Mouse (Mus musculus) stomach, embryonic 15.5 days (tissue): Measurements from ENCODE around the gene Pcdh19. TPM values are rescaled to one million over a fixed set of nuclear protein-coding genes. Genes with fewer than 3 reads are reported as not detected.
"Not testable (repeated sequence)": the region's sequence is repeated elsewhere in the genome, so short reads cannot be mapped to it uniquely, and the experiment has no call there.

ENCODE experiments used
- ATAC-seq: fragments of 200-750 bp; cut with Nextera tagmentation; 2 replicates; pipeline ENCODE4 v1.8.0; 2017; ENCODE audit warnings: low read depth, moderate number of reproducible peaks, moderate TSS enrichment; ENCODE audit not compliant: insufficient read depth, low FRiP score
- H3K27ac ChIP-seq: fragments of 300-500 bp; sonication (generic); 2 replicates; pipeline ENCODE4 v1.5.1; 2015; ENCODE audit warnings: mild to moderate bottlenecking, inconsistent platforms
- H3K27me3 ChIP-seq: fragments of 300-500 bp; sonication (generic); replicated peaks from 2 replicates; pipeline ENCODE4 v1.6.1; 2015; ENCODE audit warnings: inconsistent platforms
- H3K36me3 ChIP-seq: fragments of 300-500 bp; sonication (generic); 2 replicates; pipeline ENCODE4 v1.6.1; 2015; ENCODE audit warnings: inconsistent platforms
- H3K4me1 ChIP-seq: fragments of 300-500 bp; sonication (generic); 2 replicates; pipeline ENCODE4 v1.6.1; 2015; ENCODE audit warnings: inconsistent platforms
- H3K4me2 ChIP-seq: fragments of 300-500 bp; sonication (generic); 2 replicates; pipeline ENCODE4 v1.6.1; 2015; ENCODE audit warnings: mild to moderate bottlenecking, inconsistent platforms
- H3K4me3 ChIP-seq: fragments of 300-500 bp; sonication (generic); replicated peaks from 2 replicates; pipeline ENCODE4 v1.5.1; 2015; ENCODE audit warnings: inconsistent platforms
- H3K9ac ChIP-seq: fragments of 300-500 bp; sonication (generic); 2 replicates; pipeline ENCODE4 v1.6.1; 2015; ENCODE audit warnings: inconsistent platforms
- H3K9me3 ChIP-seq: fragments of 300-500 bp; sonication (generic); 2 replicates; pipeline ENCODE4 v1.6.1; 2016; ENCODE audit warnings: inconsistent platforms
- WGBS: fragments of 180-500 bp; shearing (Covaris S2); methylation state at CpG from one replicate; pipeline ENCODE4 v1.1.7; 2015; 5-methylcytosine and 5-hydroxymethylcytosine counted together
- polyA plus RNA-seq: library from polyadenylated mRNA; unstranded; fragments of >200 nt; fragmentation: Nextera tagmentation; extraction: Ambion mirVana; gene quantifications from 2 replicates; pipeline ENCODE4 v1.2.1, GENCODE M21; 2015

Pcdh19 gene
- 3.4 and 3.7 TPM in 2 replicates for polyA plus RNA-seq

DNA sequence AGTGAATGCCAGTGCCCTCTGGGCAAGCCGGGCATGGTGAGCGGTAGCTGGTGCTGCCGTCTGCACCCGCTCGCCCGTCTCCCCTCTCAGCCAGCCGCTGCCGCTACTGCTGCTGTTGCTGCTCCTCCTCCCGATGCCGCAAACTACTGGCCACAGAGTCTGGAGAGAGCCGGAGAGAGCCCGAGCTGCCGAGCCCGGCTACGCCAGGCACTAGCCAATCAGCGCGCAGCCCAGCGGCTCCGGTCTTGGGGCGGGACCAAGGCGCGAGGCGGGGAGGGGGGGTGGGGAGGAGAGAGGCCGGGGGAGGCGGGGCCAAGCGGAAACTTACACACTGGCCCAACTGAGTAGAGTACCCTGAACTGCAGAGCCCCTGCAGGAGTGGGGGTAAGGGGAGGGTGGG is at the start of gene Pcdh19:
Gene Pcdh19, minus strand, starts transcription at position 148 of the 400 bp plus-strand sequence.
- Histone ChIP-seq H3K27ac (peak within 1 kb of the TSS; percentile 75), H3K9ac (no peak within 1 kb of the TSS), H3K27me3 (0 out of 2 replicates have a peak, but pooled peaks cover 3% of the 10 kb centered on the region)

DNA sequence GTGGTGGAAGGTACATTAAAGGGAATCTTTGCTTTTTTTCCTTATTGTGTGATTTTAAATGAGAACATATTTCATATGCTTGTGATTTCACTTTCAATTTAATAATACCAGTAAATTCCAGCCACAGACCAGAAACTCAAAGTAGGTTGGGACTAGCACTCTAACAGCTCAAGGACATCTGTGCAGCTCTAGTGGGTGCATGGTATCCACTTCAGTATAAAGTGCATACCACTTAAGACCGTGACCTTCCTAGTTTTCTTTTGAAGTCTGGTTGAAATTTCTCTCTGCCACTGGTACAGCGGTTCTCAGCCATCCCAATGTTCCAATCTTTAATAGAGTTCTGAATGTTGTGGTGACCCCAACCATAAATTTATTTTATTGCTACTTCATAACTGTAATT is 47.1 kb upstream of the Pcdh19 start:
- Histone ChIP-seq H3K27me3 (no peaks in the 10 kb centered on the region), H3K4me1 (no peaks in the 10 kb centered on the region), H3K36me3 (no peaks in the 10 kb centered on the region), H3K4me2 (no peak overlapping the region), H3K9me3 (no peaks in the 10 kb centered on the region), H3K9ac (no peak overlapping the region), H3K27ac (no peak overlapping the region), H3K4me3 (no peak overlapping the region)
- 73% methylated on average over 2 of the region's 2 CpGs for WGBS
- no peak for ATAC-seq

More for the DNA sequence above, at the start of gene Pcdh19:
- WGBS = 12% methylated on average over 17 of the region's 26 CpGs
- peak; percentile 94 for ATAC-seq
- Histone ChIP-seq H3K4me2 (peak within 1 kb of the TSS; percentile 74), H3K4me1 (0 out of 2 replicates have a peak, but pooled peaks cover 3% of the 10 kb centered on the region), H3K4me3 (peak within 1 kb of the TSS; percentile 52), H3K9me3 (no peaks in the 10 kb centered on the region), H3K36me3 (no peaks in the 10 kb centered on the region)

DNA sequence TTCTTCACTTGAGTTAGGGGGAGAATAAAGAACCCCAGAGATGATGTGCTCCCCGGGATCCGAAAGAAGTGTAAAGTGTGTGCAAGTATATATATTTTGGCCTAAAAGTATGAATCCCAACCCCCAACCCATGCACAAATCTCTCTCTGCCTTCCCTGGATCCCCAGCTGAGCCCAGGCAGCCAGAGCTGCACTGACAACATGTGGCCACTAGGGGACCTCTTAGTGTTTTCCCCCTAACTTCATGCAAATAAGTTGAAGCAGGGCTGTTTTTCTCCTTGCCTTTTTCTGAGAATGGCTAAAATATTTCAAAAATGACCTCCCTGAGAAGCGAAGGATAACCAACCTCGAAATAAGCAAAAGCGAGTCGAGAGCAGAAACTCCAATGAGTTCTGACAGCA is 46.2 kb upstream of the Pcdh19 start:
- Histone ChIP-seq H3K4me3 (no peak overlapping the region), H3K4me1 (no peaks in the 10 kb centered on the region), H3K27ac (no peak overlapping the region), H3K4me2 (no peak overlapping the region), H3K9me3 (no peaks in the 10 kb centered on the region), H3K36me3 (no peaks in the 10 kb centered on the region), H3K27me3 (no peaks in the 10 kb centered on the region), H3K9ac (no peak overlapping the region)
- no peak for ATAC-seq
- 52% methylated on average over 6 of the region's 6 CpGs for WGBS

DNA sequence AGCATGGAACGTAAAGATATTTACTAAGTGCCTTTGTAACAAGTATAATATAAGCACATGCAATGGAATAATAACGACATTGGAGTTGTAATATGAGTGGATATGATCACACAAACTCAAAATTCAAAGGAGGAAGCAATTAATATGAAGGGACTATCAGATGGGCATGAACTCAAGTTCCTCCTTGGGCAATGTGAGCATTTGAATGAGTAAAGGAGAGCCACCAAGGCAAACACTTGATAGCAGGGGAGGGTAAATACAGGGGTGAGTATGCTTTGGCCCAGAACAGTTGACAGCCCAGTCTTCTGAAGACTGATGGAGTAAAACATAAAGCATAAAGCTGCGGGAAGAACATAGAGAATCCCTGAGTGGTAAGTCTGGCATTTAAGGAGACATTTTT is 32.7 kb upstream of the Pcdh19 start:
- no peaks in the 10 kb centered on the region for H3K36me3 ChIP-seq
- no peaks in the 10 kb centered on the region for H3K4me1 ChIP-seq
- H3K27me3 ChIP-seq = no peaks in the 10 kb centered on the region
- H3K27ac ChIP-seq = no peak overlapping the region
- WGBS = 83% methylated on average over 3 of the region's 3 CpGs
- no peak overlapping the region for H3K4me3 ChIP-seq
- no peak overlapping the region for H3K4me2 ChIP-seq
- H3K9me3 ChIP-seq = no peaks in the 10 kb centered on the region
- ATAC-seq = no peak
- H3K9ac ChIP-seq = no peak overlapping the region

DNA sequence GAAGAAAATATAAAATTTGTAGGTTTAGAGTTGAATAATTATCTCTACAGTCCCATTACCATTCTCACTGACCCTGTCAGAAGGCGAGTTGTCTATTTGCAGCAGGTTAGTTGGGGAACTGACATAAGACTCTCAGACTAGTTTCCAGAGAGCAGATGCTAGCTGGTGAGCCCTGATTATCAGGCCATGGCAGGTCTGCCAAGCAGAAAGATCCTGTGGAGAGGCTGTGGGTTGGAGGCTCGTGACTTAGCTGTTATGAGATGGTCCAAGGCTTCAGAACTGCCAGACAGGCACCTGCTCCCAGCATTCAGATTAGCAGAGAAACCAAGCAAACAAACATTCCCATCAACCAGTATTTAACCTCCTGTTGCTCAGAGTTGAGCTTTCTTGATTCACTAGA is 21.8 kb upstream of the Pcdh19 start:
- no peak for ATAC-seq

DNA sequence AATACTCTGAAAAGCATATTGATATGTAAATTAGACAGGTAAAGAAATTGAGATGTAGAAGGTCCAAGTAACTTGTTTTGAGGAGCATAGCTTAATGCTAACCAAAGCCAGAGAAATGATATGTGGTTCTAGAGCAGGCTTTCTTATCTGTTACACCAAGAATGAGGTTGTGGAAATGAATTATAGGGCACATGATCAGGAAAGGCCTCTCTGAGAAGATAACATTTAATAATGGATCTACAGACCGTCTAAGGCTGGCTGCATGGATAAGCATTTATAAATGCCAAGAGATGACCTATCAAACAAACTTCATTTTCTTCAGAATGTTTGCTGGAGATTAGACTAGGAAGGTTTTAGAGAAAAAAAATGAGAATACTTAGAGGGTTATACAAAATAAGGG is 14.1 kb upstream of the Pcdh19 start:
- Histone ChIP-seq H3K4me2 (no peak overlapping the region), H3K27me3 (no peaks in the 10 kb centered on the region), H3K9me3 (no peaks in the 10 kb centered on the region), H3K4me1 (no peaks in the 10 kb centered on the region), H3K27ac (no peak overlapping the region), H3K36me3 (no peaks in the 10 kb centered on the region), H3K9ac (no peak overlapping the region), H3K4me3 (no peak overlapping the region)
- no peak for ATAC-seq
- WGBS = 60% methylated on average over 1 of the region's 1 CpGs

More for the DNA sequence above, 21.8 kb upstream of the Pcdh19 start:
- no peak overlapping the region for H3K9ac ChIP-seq
- H3K27ac ChIP-seq = no peak overlapping the region
- no peaks in the 10 kb centered on the region for H3K27me3 ChIP-seq
- H3K36me3 ChIP-seq = no peaks in the 10 kb centered on the region
- no peak overlapping the region for H3K4me3 ChIP-seq
- H3K4me2 ChIP-seq = no peak overlapping the region
- H3K4me1 ChIP-seq = no peaks in the 10 kb centered on the region
- H3K9me3 ChIP-seq = no peaks in the 10 kb centered on the region
- 44% methylated on average over 2 of the region's 2 CpGs for WGBS

DNA sequence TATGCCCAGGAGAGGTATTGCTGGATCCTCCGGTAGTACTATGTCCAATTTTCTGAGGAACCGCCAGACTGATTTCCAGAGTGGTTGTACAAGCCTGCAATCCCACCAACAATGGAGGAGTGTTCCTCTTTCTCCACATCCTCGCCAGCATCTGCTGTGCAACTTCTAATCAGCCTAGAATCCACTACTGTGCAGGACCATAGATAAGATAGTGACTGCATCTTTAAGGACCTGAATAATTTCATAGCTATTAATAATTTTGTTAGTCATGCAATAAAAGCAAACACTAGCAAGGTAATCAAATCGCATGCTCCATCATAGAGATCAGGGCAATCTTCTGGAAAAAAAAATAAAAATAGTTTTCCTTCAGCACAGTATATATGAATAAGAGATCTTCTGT is 9.1 kb upstream of the Pcdh19 start:
- H3K36me3 ChIP-seq, H3K4me1 ChIP-seq, H3K4me3 ChIP-seq, H3K27ac ChIP-seq, H3K4me2 ChIP-seq, H3K9me3 ChIP-seq, ATAC-seq, H3K27me3 ChIP-seq, H3K9ac ChIP-seq: not testable (repeated sequence)
- WGBS = 89% methylated on average over 2 of the region's 4 CpGs

DNA sequence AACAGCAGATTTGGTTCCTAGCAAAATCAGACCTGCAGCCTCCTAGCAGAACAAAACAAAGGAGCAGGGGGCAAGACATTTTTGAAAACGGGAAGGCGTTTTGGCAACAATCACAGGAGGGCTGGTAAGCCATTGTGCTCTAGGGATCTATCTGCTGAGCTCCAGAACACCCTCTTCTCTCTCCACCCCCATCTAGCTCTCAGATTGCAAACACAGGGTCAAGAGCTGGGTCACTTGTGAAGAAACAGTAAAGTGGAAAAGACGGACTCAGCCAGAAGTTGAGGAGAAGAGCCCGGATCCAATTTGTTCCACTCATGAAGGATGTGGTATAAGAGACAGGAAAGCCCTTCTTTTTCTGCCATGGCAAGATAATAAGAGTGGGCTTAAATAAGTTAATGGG is 7.7 kb upstream of the Pcdh19 start:
- no peak overlapping the region for H3K9ac ChIP-seq
- WGBS = 40% methylated on average over 4 of the region's 4 CpGs

DNA sequence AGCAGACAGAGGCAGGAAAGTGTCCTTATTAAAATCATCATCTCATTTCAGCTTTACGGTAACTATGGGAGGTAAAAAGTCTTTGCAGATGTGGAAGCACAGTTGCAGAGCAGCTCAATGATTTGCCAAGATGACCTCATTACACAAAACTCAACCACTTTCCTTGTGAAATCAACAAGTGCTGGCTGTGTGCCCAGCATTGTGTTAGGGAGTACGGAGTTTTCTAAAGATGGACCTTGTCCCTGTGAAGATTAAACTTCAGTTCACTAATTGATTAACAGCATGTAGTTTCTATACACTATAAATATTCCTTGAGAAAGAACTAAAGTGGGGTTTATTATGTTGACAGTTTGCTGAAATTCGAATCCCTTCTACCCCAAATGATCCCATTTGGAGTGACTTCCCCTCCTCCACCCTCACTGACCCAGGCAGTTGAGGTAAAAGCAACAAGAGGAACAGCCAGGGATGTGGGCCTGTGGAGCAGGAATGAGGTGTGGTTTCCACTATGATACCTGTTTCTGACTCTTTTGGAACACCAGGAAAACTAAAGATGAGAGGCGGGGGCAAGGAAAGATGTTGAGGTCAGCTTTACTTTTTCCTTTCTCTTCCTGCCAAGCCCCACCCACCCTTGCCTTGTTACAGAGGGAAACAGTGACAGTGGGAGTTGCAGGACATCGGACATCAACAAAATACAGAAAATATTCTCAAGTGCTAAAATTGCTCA is 4.4 kb upstream of the Pcdh19 start:
- no peaks in the 10 kb centered on the region for H3K9me3 ChIP-seq
- no peak for ATAC-seq
- H3K4me3 ChIP-seq = no peak overlapping the region
- H3K27ac ChIP-seq = no peak overlapping the region
- no peaks in the 10 kb centered on the region for H3K36me3 ChIP-seq
- WGBS = 58% methylated on average over 5 of the region's 5 CpGs
- H3K4me1 ChIP-seq = no peaks in the 10 kb centered on the region
- H3K27me3 ChIP-seq = no peaks in the 10 kb centered on the region
- H3K4me2 ChIP-seq = no peak overlapping the region
- no peak overlapping the region for H3K9ac ChIP-seq

More for the DNA sequence above, 7.7 kb upstream of the Pcdh19 start:
- ATAC-seq = no peak
- Histone ChIP-seq H3K27me3 (no peaks in the 10 kb centered on the region), H3K4me3 (no peak overlapping the region), H3K36me3 (no peaks in the 10 kb centered on the region), H3K9me3 (no peaks in the 10 kb centered on the region), H3K27ac (no peak overlapping the region), H3K4me1 (no peaks in the 10 kb centered on the region), H3K4me2 (no peak overlapping the region)

DNA sequence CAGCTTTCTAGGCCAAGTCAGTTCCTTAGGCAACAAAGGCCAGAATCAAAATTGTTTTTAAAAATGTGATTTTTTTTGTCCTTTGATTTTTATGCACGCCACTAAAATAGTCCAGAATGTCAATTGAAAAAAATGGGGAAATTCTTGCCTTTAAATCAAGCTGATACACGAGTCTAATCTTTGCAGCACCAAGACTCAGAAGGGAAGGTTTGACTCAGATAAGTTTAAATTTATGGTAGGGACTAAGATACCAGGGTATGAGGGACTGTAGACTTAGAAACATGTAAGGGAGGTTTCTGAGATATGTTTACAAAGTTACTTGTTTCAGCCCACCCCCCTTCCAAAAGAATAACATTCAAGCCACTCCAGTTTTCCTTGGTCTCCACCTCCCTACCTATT is 3.6 kb upstream of the Pcdh19 start:
- 39% methylated on average over 2 of the region's 2 CpGs for WGBS
- Histone ChIP-seq H3K9me3 (no peaks in the 10 kb centered on the region), H3K27me3 (no peaks in the 10 kb centered on the region), H3K4me3 (no peak overlapping the region), H3K36me3 (no peaks in the 10 kb centered on the region), H3K9ac (no peak overlapping the region), H3K4me2 (no peak overlapping the region), H3K27ac (no peak overlapping the region), H3K4me1 (no peaks in the 10 kb centered on the region)
- ATAC-seq = no peak

DNA sequence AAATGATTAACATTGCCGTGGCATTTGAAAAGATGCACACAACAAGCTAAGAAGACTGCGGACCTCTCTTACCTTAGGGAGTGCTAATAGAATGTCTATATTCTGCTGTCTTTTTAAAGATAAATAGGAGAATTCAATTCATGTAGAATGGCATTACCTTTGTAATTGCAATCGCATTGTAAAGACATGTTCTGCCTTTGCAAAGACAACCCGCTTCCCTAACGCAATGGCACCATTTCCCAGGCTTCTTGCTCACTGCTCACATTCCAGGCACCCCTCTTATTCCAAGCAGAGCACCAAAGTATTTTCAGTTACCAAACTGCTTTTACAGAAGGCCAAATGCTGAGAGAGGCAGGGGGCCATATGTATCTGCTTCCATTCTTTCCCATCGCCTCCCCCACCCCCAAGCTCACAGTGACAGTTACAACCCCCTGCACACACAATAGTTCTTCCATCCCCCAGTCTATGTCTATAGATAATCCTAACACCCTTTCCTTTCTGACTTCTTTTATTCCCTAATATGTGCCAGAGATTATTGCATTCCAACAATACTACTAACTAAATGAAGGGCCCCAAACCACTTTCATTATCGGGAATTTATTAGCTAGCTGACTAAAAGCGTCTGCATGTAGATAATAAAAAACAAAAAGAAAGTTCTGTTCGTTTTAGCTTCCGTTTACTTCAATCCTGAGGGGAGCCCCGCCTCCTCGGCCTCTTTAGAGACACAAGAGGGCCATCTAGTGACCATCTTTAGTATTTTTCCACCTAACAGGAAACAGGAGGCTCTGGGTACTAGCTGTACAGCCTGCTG is 3.0 kb upstream of the Pcdh19 start:
- H3K9me3 ChIP-seq = no peaks in the 10 kb centered on the region
- H3K27ac ChIP-seq = no peak overlapping the region
- no peaks in the 10 kb centered on the region for H3K36me3 ChIP-seq
- H3K4me2 ChIP-seq = peak overlapping the region; percentile 74
- no peak for ATAC-seq
- H3K4me3 ChIP-seq = peak overlapping the region; percentile 26
- WGBS = 10% methylated on average over 12 of the region's 12 CpGs
- no peak overlapping the region for H3K9ac ChIP-seq
- no peaks in the 10 kb centered on the region for H3K27me3 ChIP-seq
- no peaks in the 10 kb centered on the region for H3K4me1 ChIP-seq

DNA sequence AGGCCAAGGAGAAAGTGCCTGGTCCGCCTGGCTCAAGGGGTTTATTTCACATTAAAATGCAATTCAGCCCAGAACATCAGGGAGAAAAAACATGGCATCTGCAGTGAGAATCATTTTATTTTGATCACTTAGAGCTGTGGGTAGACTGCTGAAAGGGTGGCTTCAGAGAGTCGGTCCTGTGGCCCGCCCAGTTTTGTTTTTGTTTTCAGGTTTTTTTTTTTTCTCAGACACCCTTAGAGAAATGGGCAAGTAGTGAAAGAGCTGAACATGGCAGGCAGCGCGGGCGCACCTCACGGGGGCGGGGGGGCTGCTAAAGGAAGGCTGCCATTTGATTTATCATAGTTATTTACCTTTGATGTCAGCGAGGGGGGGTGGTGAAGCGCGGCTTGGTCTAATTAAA is 2.0 kb upstream of the Pcdh19 start:
- no peak overlapping the region for H3K9ac ChIP-seq
- no peaks in the 10 kb centered on the region for H3K36me3 ChIP-seq
- 0 out of 2 replicates have a peak, but pooled peaks cover 3% of the 10 kb centered on the region for H3K27me3 ChIP-seq
- no peak for ATAC-seq
- H3K4me3 ChIP-seq = peak overlapping the region; percentile 26
- no peaks in the 10 kb centered on the region for H3K9me3 ChIP-seq
- WGBS = 11% methylated on average over 11 of the region's 11 CpGs
- H3K27ac ChIP-seq = no peak overlapping the region
- H3K4me2 ChIP-seq = peak overlapping the region; percentile 74
- 0 out of 2 replicates have a peak, but pooled peaks cover 3% of the 10 kb centered on the region for H3K4me1 ChIP-seq
